Mouse (Mus musculus) Patski (cell line): ENCODE measurements around the gene Wdr91. TPM values are rescaled to one million over a fixed set of nuclear protein-coding genes. Genes with fewer than 3 reads are reported as not detected.

Experiments
- ATAC-seq: fragments of 100-300 bp; one replicate; pipeline ENCODE4 v1.8.0; 2021
- CTCF ChIA-PET: fragments of 350-600 bp; sonication (Branson Sonifier 250); formaldehyde crosslinking; loops from one replicate; lab custom pipeline; 2022; ENCODE audit warnings: inconsistent platforms; lab: Charles Lee
- POLR2A ChIA-PET: fragments of 350-600 bp; sonication (Branson Sonifier 250); formaldehyde crosslinking; loops from one replicate; lab custom pipeline; 2022; ENCODE audit warnings: antibody characterized with exemption, inconsistent platforms; lab: Charles Lee
- DNase-seq: peaks from one replicate; pipeline ENCODE4 v3.0.0-alpha.2; 2011; ENCODE audit warnings: low read depth, low spot score
- H3K27me3 ChIP-seq: fragments of 371-371 bp; one replicate; pipeline ENCODE4 v1.5.1; 2021
- CTCF ChIP-seq: fragments of 100-300 bp; IDR thresholded peaks from one replicate; pipeline ENCODE4 v1.5.1; 2021
- in situ Hi-C: fragments of 300-500 bp; cut with MboI; formaldehyde crosslinking; loops from 3 replicates; pipeline ENCODE4 v1.11.1; 2018; ENCODE audit warnings: low pct_unique_long_range_greater_than_20kb, mixed read lengths
- polyA plus RNA-seq: library from polyadenylated mRNA; unstranded; gene quantifications from one replicate; pipeline ENCODE4 v1.2.3, GENCODE M21; 2021

Wdr91 gene
- polyA plus RNA-seq, 1 experiment from 2014 or later, result 15.5 TPM

DNA sequence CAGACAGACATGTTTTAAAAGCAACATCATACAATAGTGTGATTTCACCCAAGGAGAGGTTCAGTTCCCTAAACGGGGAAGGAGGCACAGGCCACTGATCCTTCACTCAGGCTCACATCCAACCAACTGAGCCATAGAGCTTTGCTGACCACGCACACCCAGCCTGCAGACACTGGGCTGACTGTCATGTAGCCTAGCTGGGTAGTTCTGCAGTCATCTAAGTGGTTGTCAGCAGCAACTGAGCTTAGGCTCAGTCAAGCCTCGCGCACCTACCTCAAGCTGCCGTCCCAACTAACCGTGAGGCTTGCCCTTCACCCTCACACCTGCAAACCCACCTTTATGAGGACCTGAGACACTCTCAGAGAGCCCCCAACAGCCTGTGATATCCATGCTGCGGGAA, 38.7 kb downstream of the Wdr91 start:
- no peak for TF ChIP-seq CTCF
- H3K27me3 ChIP-seq, result no peaks in the 10 kb centered on the region
- in situ Hi-C loops, result no loop called here
- DNase-seq, result no peak
- no peak for ATAC-seq
- CTCF ChIA-PET, result interaction anchor here (1.5 kb wide), 1 partner anchor 91 kb away, joined by 3 read pairs; the partner anchor contains the start of gene Agbl3
- POLR2A ChIA-PET, result interaction anchor here (0.6 kb wide), 1 partner anchor 164 kb away, joined by 3 read pairs; no protein-coding TSS in a partner anchor

- H3K27me3 ChIP-seq, result no peaks in the 10 kb centered on the region
- ChIA-PET CTCF (interaction anchor here (1.5 kb wide), 1 partner anchor 90 kb away, joined by 3 read pairs; the partner anchor contains the start of gene Agbl3), POLR2A (interaction anchor here (1.1 kb wide), 1 partner anchor 91 kb away, joined by 3 read pairs; the partner anchor contains the start of gene Agbl3)
- TF ChIP-seq CTCF, result no peak
- ATAC-seq (no peak), DNase-seq (no peak)
- in situ Hi-C loops, result no loop called here
Measured at GRCm38 (mm10) chr6:34870724-34871123, 40.0 kb downstream of the Wdr91 start.

DNA sequence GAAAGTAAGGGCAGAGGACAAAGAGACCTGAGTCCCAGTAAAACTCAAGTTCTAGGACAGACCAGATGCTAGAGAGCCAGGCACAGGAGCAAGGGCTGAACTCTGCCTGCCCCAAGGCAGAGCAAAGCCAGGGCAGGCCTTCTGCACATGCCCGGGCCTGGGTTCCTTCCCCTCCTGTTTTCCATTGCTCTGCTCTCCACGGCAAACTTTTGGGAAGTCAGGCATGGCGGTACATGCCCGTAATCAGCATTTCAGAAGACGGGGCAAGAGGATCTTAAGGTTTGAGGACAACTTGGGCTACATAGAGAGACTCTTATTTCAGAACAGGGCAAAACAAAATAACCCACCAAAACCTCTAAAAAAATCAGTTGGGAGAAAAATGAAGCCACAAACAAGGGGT, 40.5 kb downstream of the Wdr91 start:
- ChIA-PET POLR2A (interaction anchor here (1.1 kb wide), 1 partner anchor 90 kb away, joined by 3 read pairs; the partner anchor contains the start of gene Agbl3), CTCF (no interaction called here)
- H3K27me3 ChIP-seq, result no peaks in the 10 kb centered on the region
- ATAC-seq (no peak), DNase-seq (no peak)
- in situ Hi-C loops, result no loop called here
- TF ChIP-seq CTCF, result no peak

- ChIA-PET CTCF (interaction anchor here (1.0 kb wide), 1 partner anchor 12 kb away, joined by 4 read pairs; no protein-coding TSS in a partner anchor), POLR2A (no interaction called here)
- no peaks in the 10 kb centered on the region for H3K27me3 ChIP-seq
- in situ Hi-C loops, result no loop called here
- no peak for ATAC-seq
- no peak for TF ChIP-seq CTCF
- no peak for DNase-seq
Measured at GRCm38 (mm10) chr6:34869225-34869915, 41.3 kb downstream of the Wdr91 start.

DNA sequence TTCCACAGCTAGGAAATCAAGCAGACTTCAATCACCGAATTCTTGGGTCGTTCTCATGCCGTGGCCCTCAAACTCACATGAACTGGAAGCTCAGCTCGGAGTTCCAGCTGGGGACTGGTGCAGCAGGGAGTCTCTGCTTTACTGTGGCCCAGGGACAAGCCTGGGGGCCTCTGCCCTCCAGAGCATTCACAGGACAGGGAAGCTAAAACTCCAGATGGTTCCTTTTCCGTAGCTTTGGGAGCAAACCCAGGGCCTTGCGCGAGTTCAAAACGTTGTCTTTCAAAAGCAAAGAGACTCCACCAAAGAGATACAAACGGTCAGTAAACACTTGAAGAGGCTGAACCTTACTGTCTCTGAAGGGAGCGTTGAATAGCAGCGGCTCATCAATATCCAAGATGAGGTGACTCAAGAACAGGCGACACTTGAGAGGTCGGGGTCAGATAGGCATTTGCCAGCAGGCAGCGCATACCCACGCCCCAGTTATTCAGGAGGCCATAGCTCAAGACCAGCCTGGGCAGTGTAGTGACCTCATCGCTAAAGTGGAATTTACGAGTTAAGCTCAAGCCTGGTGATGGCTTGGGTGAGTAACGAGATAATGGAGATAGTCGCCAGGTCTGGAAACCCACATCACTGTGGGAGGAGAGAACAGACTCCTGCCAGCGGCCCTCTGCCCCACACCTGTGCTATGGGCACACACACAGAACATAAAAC, 42.0 kb downstream of the Wdr91 start:
- no peak for ATAC-seq
- H3K27me3 ChIP-seq, result no peaks in the 10 kb centered on the region
- CTCF ChIA-PET, result interaction anchor here (1.0 kb wide), 1 partner anchor 11 kb away, joined by 4 read pairs; no protein-coding TSS in a partner anchor

DNA sequence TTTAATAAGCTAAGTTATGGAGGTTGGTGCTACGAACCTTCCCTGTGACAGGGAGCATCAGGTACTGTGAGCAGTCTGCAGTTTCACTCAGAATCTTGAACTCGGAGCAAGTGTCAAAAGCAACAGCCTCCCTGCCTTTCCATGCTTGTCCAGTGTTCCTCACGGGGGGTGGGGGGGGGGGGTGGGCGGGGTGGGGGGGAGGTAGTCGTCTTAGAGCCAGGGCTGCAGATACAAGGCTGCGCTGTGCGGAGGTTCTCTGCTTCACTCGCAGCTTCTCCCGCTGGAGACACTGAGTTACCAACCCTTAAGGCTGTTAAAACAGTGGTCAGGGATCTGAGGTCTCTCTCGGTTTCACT, 42.7 kb downstream of the Wdr91 start:
- POLR2A ChIA-PET, result no interaction called here
- in situ Hi-C loops, result no loop called here
- CTCF ChIA-PET, result interaction anchor here (1.0 kb wide), 1 partner anchor 10 kb away, joined by 4 read pairs; no protein-coding TSS in a partner anchor
- no peak for ATAC-seq
- H3K27me3 ChIP-seq, result no peaks in the 10 kb centered on the region
- DNase-seq, result no peak
- TF ChIP-seq CTCF, result no peak

More for the DNA sequence above, 42.0 kb downstream of the Wdr91 start:
- no peak for TF ChIP-seq CTCF
- no peak for DNase-seq
- in situ Hi-C loops, result no loop called here
- POLR2A ChIA-PET, result no interaction called here

DNA sequence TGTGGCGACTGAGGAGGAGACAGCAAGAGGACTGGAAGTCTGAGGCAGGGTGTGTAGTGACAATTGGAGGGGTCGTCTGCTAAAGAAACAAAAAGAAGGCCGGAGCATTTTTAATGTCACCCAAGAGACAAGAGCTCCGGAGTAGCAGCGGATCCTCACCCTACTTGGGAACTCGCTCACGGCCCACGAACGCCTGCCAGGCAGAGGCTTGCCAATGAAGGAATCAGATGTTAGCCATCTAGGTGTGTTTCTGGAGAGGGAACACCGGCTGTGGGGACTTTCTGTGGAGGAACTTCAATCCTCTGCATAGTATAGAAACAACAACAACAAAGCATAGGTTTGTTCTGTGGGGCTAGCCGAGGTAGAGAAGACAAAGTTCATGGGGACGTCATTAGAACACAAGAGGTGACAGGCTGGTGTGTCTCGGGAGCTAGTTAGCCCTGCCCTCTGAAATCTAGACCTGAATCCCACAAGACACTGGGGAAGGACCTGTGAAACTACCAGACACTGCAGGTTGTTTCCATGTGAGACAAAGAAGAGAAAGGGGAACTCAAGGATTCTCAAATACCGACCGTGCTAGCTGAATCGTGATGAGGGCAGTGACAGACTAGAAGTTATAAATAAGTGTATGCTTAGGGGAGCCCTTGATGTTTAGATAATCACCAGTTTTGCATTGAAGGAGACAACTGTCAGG, 43.2 kb downstream of the Wdr91 start:
- no peak for DNase-seq
- in situ Hi-C loops, result no loop called here

GRCm38 (mm10) chr6:34866786-34867185, 43.9 kb downstream of the Wdr91 start:
- in situ Hi-C loops, result no loop called here
- no peak for TF ChIP-seq CTCF
- DNase-seq (no peak), ATAC-seq (no peak)
- POLR2A ChIA-PET, result interaction anchor here (0.6 kb wide), 1 partner anchor 34 kb away, joined by 3 read pairs; no protein-coding TSS in a partner anchor
- H3K27me3 ChIP-seq, result no peaks in the 10 kb centered on the region
- CTCF ChIA-PET, result interaction anchor here (1.5 kb wide), 1 partner anchor 355 kb away, joined by 3 read pairs; no protein-coding TSS in a partner anchor

More for the DNA sequence above, 43.2 kb downstream of the Wdr91 start:
- ChIA-PET POLR2A (no interaction called here), CTCF (no interaction called here)
- no peak for ATAC-seq
- no peak for TF ChIP-seq CTCF
- H3K27me3 ChIP-seq, result no peaks in the 10 kb centered on the region

GRCm38 (mm10) chr6:34865711-34866593, 44.7 kb downstream of the Wdr91 start:
- ATAC-seq (no peak), DNase-seq (no peak)
- ChIA-PET CTCF (interaction anchor here (1.5 kb wide), 1 partner anchor 354 kb away, joined by 3 read pairs; no protein-coding TSS in a partner anchor), POLR2A (interaction anchor here (0.6 to 0.7 kb wide), 2 partner anchors 20 to 35 kb away, joined by 3 read pairs; no protein-coding TSS in a partner anchor)
- no peak for TF ChIP-seq CTCF
- in situ Hi-C loops, result no loop called here
- no peaks in the 10 kb centered on the region for H3K27me3 ChIP-seq
